Mouse (Mus musculus) layer of hippocampus, postnatal 10 days (tissue): ENCODE measurements around the gene Ube2l6. TPM values are rescaled to one million over a fixed set of nuclear protein-coding genes. Genes with fewer than 3 reads are reported as not detected.
A peak's percentile ranks its signal among the peaks of the same experiment; 100 is the strongest.

Source experiments
- DNase-seq, 2 experiments: peaks; one replicate each; pipeline ENCODE4 v3.0.0; 2021; ENCODE audit warnings: low spot score in 2 of 2
- total RNA-seq, 2 experiments: library from RNA; stranded (reverse); gene quantifications; 2 replicates each; pipeline ENCODE4 v1.2.3; 2021

The Ube2l6 gene
- total RNA-seq, 2 experiments from 2014 or later, result 7.9 to 8.5 TPM

- no peak for DNase-seq
These were observed 38.5 kb downstream of the Ube2l6 start for GRCm38 (mm10) chr2:84837107-84837506.

- DNase-seq, result no peak
These were observed 39.4 kb downstream of the Ube2l6 start for GRCm38 (mm10) chr2:84837817-84838592.

GRCm38 (mm10) chr2:84838593-84838949 is 39.9 kb downstream of the Ube2l6 start, which contains the start of gene Slc43a1:
TSS of gene Slc43a1 (plus strand) at chr2:84838850.
- DNase-seq, result no peak

- no peak for DNase-seq
These were observed 40.7 kb downstream of the Ube2l6 start for GRCm38 (mm10) chr2:84838993-84839980.

- peak; percentile 47 to 59 for DNase-seq
These were observed 41.6 kb downstream of the Ube2l6 start for GRCm38 (mm10) chr2:84840016-84840747.

GRCm38 (mm10) chr2:84840748-84841563 is 42.3 kb downstream of the Ube2l6 start:
- DNase-seq, result no peak

GRCm38 (mm10) chr2:84841905-84842304 is 43.3 kb downstream of the Ube2l6 start:
- no peak for DNase-seq

GRCm38 (mm10) chr2:84843654-84844053 is 45.0 kb downstream of the Ube2l6 start:
- DNase-seq, result no peak

GRCm38 (mm10) chr2:84845226-84845625 is 46.6 kb downstream of the Ube2l6 start:
- DNase-seq, result no peak

- no peak for DNase-seq
These were observed 51.9 kb downstream of the Ube2l6 start for GRCm38 (mm10) chr2:84850407-84851129.

GRCm38 (mm10) chr2:84851130-84852040 is 52.8 kb downstream of the Ube2l6 start:
- no peak for DNase-seq

- peak; percentile 58 to 69 for DNase-seq
These were observed 57.1 kb downstream of the Ube2l6 start for GRCm38 (mm10) chr2:84855732-84856131.

GRCm38 (mm10) chr2:84858551-84858950 is 59.9 kb downstream of the Ube2l6 start:
- DNase-seq, result no peak

Other genes with a start within 250 kb of the Ube2l6 start
- 10 to 100 TPM; 62.2 to 63.7 TPM for gene Ctnnd1, start 148.1 kb upstream of the Ube2l6 start, total RNA-seq
- gene Btbd18, start 139.7 kb upstream of the Ube2l6 start, total RNA-seq, result not detected
- 10 to 100 TPM; 58.8 to 67.6 TPM for gene Selenoh, start 128.1 kb upstream of the Ube2l6 start, total RNA-seq
- 1 to 10 TPM; 4.1 to 4.8 TPM for gene Gm28635, start 120.8 kb upstream of the Ube2l6 start, total RNA-seq
- gene Med19, start 120.4 kb upstream of the Ube2l6 start, total RNA-seq, result 10 to 100 TPM; 33.0 to 38.8 TPM
- 100 to 1,000 TPM; 180 to 184 TPM for gene Tmx2, start 119.7 kb upstream of the Ube2l6 start, total RNA-seq
- gene Zdhhc5, start 83.6 kb upstream of the Ube2l6 start, total RNA-seq, result 10 to 100 TPM; 34.3 to 34.4 TPM
- 1 to 10 TPM; 7.4 to 9.5 TPM for gene Clp1, start 71.5 kb upstream of the Ube2l6 start, total RNA-seq
- 10 to 100 TPM; 19.7 to 19.9 TPM for gene Ypel4, start 64.8 kb upstream of the Ube2l6 start, total RNA-seq
- 1 to 10 TPM; 5.4 to 6.3 TPM for gene Gm19426, start 55.2 kb upstream of the Ube2l6 start, total RNA-seq
- gene Serping1, start 23.4 kb upstream of the Ube2l6 start, total RNA-seq, result 10 to 100 TPM in 1 of 2 experiments, 1 to 10 TPM in 1; 9.6 to 10.1 TPM
- not detected for gene Smtnl1, start 23.8 kb downstream of the Ube2l6 start, total RNA-seq
- gene Timm10, start 28.2 kb downstream of the Ube2l6 start, total RNA-seq, result 10 to 100 TPM; 58.7 to 64.2 TPM
- under 1 TPM; 0.27 to 0.75 TPM for gene Slc43a1, start 40.0 kb downstream of the Ube2l6 start, total RNA-seq
- 100 to 1,000 TPM; 108 to 116 TPM for gene Rtn4rl2, start 87.9 kb downstream of the Ube2l6 start, total RNA-seq
- 1 to 10 TPM; 2.4 to 5.3 TPM for gene Slc43a3, start 137.8 kb downstream of the Ube2l6 start, total RNA-seq
- not detected for gene Prg2, start 181.6 kb downstream of the Ube2l6 start, total RNA-seq
- not detected for gene Prg3, start 189.4 kb downstream of the Ube2l6 start, total RNA-seq
- 100 to 1,000 TPM; 110 to 122 TPM for gene Ssrp1, start 238.4 kb downstream of the Ube2l6 start, total RNA-seq
- gene P2rx3, start 238.6 kb downstream of the Ube2l6 start, total RNA-seq, result 1 to 10 TPM; 2.0 to 2.1 TPM
- 100 to 1,000 TPM; 112 to 130 TPM for gene Tnks1bp1, start 249.2 kb downstream of the Ube2l6 start, total RNA-seq